Mouse (Mus musculus) ES-Bruce4 (cell line): ENCODE measurements at regions not wholly inside any gene's neighbourhood (a gene's known extent, or its start where the extent isn't known, plus 50 kb on each side); places are given as distances from the start of the nearest gene placed in this dataset.
"Not testable (repeated sequence)": the region's sequence is repeated elsewhere in the genome, so short reads cannot be mapped to it uniquely, and the experiment has no call there.

Experiments used
- H3K27ac ChIP-seq: 2 replicates; pipeline ENCODE4 v1.5.1; 2012; ENCODE audit warnings: low read length, inconsistent platforms; ENCODE audit not compliant: insufficient read depth
- H3K27me3 ChIP-seq: 2 replicates; pipeline ENCODE4 v1.6.1; 2012; ENCODE audit warnings: mild to moderate bottlenecking, low read length, inconsistent platforms; ENCODE audit not compliant: control insufficient read depth, poor library complexity, insufficient read depth, severe bottlenecking
- H3K36me3 ChIP-seq: 2 replicates; pipeline ENCODE4 v1.6.1; 2012; ENCODE audit warnings: inconsistent platforms, mild to moderate bottlenecking, low read length, moderate library complexity; ENCODE audit not compliant: control insufficient read depth, poor library complexity, insufficient read depth, severe bottlenecking
- H3K4me1 ChIP-seq: one replicate; pipeline ENCODE4 v1.8.1; 2011; ENCODE audit warnings: low read length; ENCODE audit not compliant: control insufficient read depth, insufficient read depth
- H3K4me3 ChIP-seq: 2 replicates; pipeline ENCODE4 v1.5.1; 2011; ENCODE audit warnings: low read depth, mild to moderate bottlenecking, low read length
- H3K9ac ChIP-seq: 2 replicates; pipeline ENCODE4 v1.6.1; 2012; ENCODE audit warnings: low read depth, mild to moderate bottlenecking, inconsistent platforms; ENCODE audit not compliant: poor library complexity, severe bottlenecking
- H3K9me3 ChIP-seq: replicated peaks from 2 replicates; pipeline ENCODE4 v1.6.1; 2012; ENCODE audit warnings: mild to moderate bottlenecking, low read length, inconsistent platforms; ENCODE audit not compliant: control insufficient read depth, poor library complexity, insufficient read depth, severe bottlenecking
- CTCF ChIP-seq: IDR thresholded peaks from one replicate; pipeline ENCODE4 v1.8.1; 2011; ENCODE audit warnings: low read depth, low read length
- EP300 ChIP-seq: IDR thresholded peaks from 2 replicates; pipeline ENCODE4 v1.6.1; 2011; ENCODE audit warnings: low read depth, low read length; ENCODE audit not compliant: insufficient read depth
- POLR2A ChIP-seq: IDR thresholded peaks from one replicate; pipeline ENCODE4 v1.8.1; 2011; ENCODE audit warnings: low read length; ENCODE audit not compliant: insufficient read depth

GRCm38 (mm10) chr3:91957173-91957572, 57.2 kb upstream of the Pglyrp3 start:
- Histone ChIP-seq H3K36me3 (no peaks in the 10 kb centered on the region), H3K4me3 (no peak overlapping the region), H3K27me3 (no peaks in the 10 kb centered on the region), H3K4me1 (no peaks in the 10 kb centered on the region), H3K9ac (no peak overlapping the region), H3K9me3 (peaks cover 8% of the 10 kb centered on the region), H3K27ac (no peak overlapping the region)
- TF ChIP-seq CTCF = no peak

GRCm38 (mm10) chr3:91958571-91958970, 55.8 kb upstream of the Pglyrp3 start:
- H3K27me3 ChIP-seq = no peaks in the 10 kb centered on the region
- no peaks in the 10 kb centered on the region for H3K4me1 ChIP-seq
- no peaks in the 10 kb centered on the region for H3K36me3 ChIP-seq
- no peak overlapping the region for H3K9ac ChIP-seq
- peaks cover 11% of the 10 kb centered on the region for H3K9me3 ChIP-seq
- no peak overlapping the region for H3K4me3 ChIP-seq
- TF ChIP-seq CTCF (no peak), EP300 (no peak), POLR2A (no peak)
- H3K27ac ChIP-seq = peak overlapping the region; percentile 19; the same call in 1 of the 2 replicates

- not testable (repeated sequence) for H3K36me3 ChIP-seq, H3K4me3 ChIP-seq, H3K4me1 ChIP-seq, H3K9ac ChIP-seq, H3K27me3 ChIP-seq
- peak overlapping the region; percentile 91 for H3K27ac ChIP-seq
- H3K9me3 ChIP-seq = peaks cover 11% of the 10 kb centered on the region
Observed at GRCm38 (mm10) chr3:91963881-91964280, 50.5 kb upstream of the Pglyrp3 start.

- H3K4me1 ChIP-seq, H3K4me3 ChIP-seq, H3K36me3 ChIP-seq, H3K27me3 ChIP-seq, H3K9ac ChIP-seq: not testable (repeated sequence)
- peak; percentile 82 for TF ChIP-seq EP300
- peak overlapping the region; percentile 91 for H3K27ac ChIP-seq
- peaks cover 11% of the 10 kb centered on the region for H3K9me3 ChIP-seq
Observed at GRCm38 (mm10) chr3:91964543-91964942, 49.8 kb upstream of the Pglyrp3 start.
